Mouse (Mus musculus) liver, adult 2 months (tissue): ENCODE data around the gene Nmrk1. TPM values are rescaled to one million over a fixed set of nuclear protein-coding genes. Genes with fewer than 3 reads are reported as not detected.

ENCODE experiments used
- DNase-seq: peaks from one replicate; pipeline ENCODE4 v3.0.0-alpha.2; 2011; ENCODE audit warnings: low read depth, low spot score; ENCODE audit errors: extremely low read depth
- H3K27ac ChIP-seq: fragments of 200-500 bp; replicated peaks from 2 replicates; pipeline ENCODE4 v1.5.1; 2012; ENCODE audit warnings: low read depth, mild to moderate bottlenecking, control low read depth, inconsistent platforms, low read length; ENCODE audit not compliant: insufficient read depth
- H3K27me3 ChIP-seq: fragments of 200-500 bp; 2 replicates; pipeline ENCODE4 v1.6.1; 2012; ENCODE audit warnings: mild to moderate bottlenecking, moderate library complexity, low read length, inconsistent platforms; ENCODE audit not compliant: control insufficient read depth, insufficient read depth
- H3K36me3 ChIP-seq: fragments of 200-500 bp; 2 replicates; pipeline ENCODE4 v1.6.1; 2012; ENCODE audit warnings: low read length, inconsistent platforms; ENCODE audit not compliant: control insufficient read depth, insufficient read depth
- H3K4me1 ChIP-seq: fragments of 200-500 bp; 2 replicates; pipeline ENCODE4 v1.6.1; 2011; ENCODE audit warnings: low read length; ENCODE audit not compliant: control insufficient read depth, insufficient read depth
- H3K4me3 ChIP-seq: fragments of 200-500 bp; 2 replicates; pipeline ENCODE4 v1.5.1; 2011; ENCODE audit warnings: low read depth, mild to moderate bottlenecking, control low read depth, low read length, moderate library complexity; ENCODE audit not compliant: insufficient read depth
- H3K79me2 ChIP-seq: fragments of 200-500 bp; 2 replicates; pipeline ENCODE4 v1.6.1; 2012; ENCODE audit warnings: inconsistent platforms, mild to moderate bottlenecking, low read length, moderate library complexity; ENCODE audit not compliant: control insufficient read depth, insufficient read depth
- H3K9ac ChIP-seq: fragments of 200-500 bp; 2 replicates; pipeline ENCODE4 v1.6.1; 2012; ENCODE audit warnings: low read depth, mild to moderate bottlenecking, control low read depth, inconsistent platforms, low read length
- CTCF ChIP-seq: fragments of 200-500 bp; IDR thresholded peaks from 2 replicates; pipeline ENCODE4 v1.5.1; 2011; ENCODE audit warnings: low read depth, low read length, control low read depth
- POLR2A ChIP-seq: fragments of 200-500 bp; IDR thresholded peaks from 2 replicates; pipeline ENCODE4 v1.6.1; 2011; ENCODE audit warnings: low read length, control low read depth; ENCODE audit not compliant: insufficient read depth; ENCODE audit errors: extremely low read depth
- WGBS: fragments of 180-500 bp; shearing (Covaris S2); methylation state at CpG from one replicate; pipeline ENCODE4 v1.1.7; 2018; 5-methylcytosine and 5-hydroxymethylcytosine counted together
- polyA plus RNA-seq: library from polyadenylated mRNA; depleted of rRNA; stranded (reverse); fragments of >200 nt; gene quantifications from 2 replicates; pipeline ENCODE4 v1.2.3, GENCODE M21; 2012; rRNA removed
- total RNA-seq: library from RNA; depleted of rRNA; stranded (reverse); fragments of >200 nt; gene quantifications from 2 replicates; pipeline ENCODE4 v1.2.3, GENCODE M21; 2014; rRNA removed

Gene Nmrk1
- total RNA-seq (32.2 and 47.4 TPM in 2 replicates), polyA plus RNA-seq (12.6 and 21.9 TPM in 2 replicates)

DNA sequence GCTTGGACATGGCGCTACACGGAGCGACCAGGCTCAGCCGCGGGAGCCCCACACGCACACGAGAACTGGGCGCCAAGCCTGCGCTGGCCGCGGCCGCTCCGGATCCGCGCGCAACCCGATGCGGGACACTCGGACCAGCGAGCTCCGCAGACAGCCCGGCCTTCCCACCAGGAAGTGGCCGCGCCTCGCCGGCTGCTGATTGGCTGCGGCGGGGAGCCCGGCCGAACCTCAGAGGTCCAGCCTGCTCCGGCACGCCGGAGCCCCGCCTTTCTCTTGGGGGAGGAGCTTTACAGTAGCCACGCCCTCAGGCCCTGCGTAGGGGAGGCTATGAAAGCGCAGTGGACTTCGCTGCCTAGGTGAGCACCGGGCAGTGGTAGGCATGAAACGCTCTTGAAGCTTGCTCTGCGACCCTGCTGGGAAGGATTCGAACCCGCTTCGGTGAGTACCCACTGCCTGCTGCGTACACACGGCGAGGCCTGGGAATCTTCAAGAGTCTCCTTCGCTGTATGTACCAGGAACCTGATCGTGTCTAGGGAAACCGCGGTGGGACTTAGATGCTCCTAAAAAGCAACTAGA, at the start of gene Nmrk1, which contains the start of gene Ostf1:
Nmrk1 (plus strand) TSS at position 307 of the 576 bp plus-strand sequence.
Ostf1 (minus strand) TSS at position 180 of the 576 bp plus-strand sequence.
- 1% methylated on average over 51 of the region's 51 CpGs for WGBS
- H3K36me3 ChIP-seq: peaks cover 2% of the 10 kb centered on the region; the same call in 1 of the 2 replicates
- peak; percentile 89 for DNase-seq
- peaks cover 16% of the 10 kb centered on the region for H3K4me1 ChIP-seq
- H3K27me3 ChIP-seq: no peaks in the 10 kb centered on the region
- peak within 1 kb of the TSS; percentile 95 for H3K27ac ChIP-seq
- peak within 1 kb of the TSS; percentile 84 for H3K4me3 ChIP-seq
- peak within 1 kb of the TSS; percentile 90 for H3K9ac ChIP-seq
- peaks cover 16% of the 10 kb centered on the region; the same call in 1 of the 2 replicates for H3K79me2 ChIP-seq
- TF ChIP-seq CTCF (no peak), POLR2A (peak; percentile 97)

DNA sequence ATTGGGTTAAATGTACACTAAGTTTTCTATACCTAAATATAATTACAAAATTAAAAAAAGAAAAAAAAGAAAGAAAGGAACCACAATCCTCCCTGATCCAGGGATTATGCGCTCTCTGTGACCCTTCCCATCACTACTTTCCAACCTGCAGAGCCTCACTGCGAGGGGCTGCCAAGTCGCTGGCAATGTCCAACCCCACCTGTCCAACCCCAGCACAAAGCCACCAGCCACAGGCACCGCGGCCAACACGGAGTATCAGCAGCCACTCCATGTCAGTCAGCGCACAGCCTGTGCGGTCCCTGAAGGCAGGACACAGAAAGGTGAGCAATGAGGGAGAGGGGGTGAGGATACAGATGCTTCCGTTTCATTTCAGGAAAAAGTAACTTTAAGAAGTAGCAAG, 49.5 kb upstream of the Nmrk1 start:
- no peak overlapping the region for H3K27ac ChIP-seq
- no peak for TF ChIP-seq CTCF
- no peak overlapping the region for H3K4me3 ChIP-seq
- no peaks in the 10 kb centered on the region for H3K27me3 ChIP-seq
- peaks cover 2% of the 10 kb centered on the region; the same call in 1 of the 2 replicates for H3K4me1 ChIP-seq
- H3K79me2 ChIP-seq: no peaks in the 10 kb centered on the region
- 95% methylated on average over 9 of the region's 9 CpGs for WGBS
- peaks cover 6% of the 10 kb centered on the region for H3K36me3 ChIP-seq
- no peak for DNase-seq
- H3K9ac ChIP-seq: no peak overlapping the region

DNA sequence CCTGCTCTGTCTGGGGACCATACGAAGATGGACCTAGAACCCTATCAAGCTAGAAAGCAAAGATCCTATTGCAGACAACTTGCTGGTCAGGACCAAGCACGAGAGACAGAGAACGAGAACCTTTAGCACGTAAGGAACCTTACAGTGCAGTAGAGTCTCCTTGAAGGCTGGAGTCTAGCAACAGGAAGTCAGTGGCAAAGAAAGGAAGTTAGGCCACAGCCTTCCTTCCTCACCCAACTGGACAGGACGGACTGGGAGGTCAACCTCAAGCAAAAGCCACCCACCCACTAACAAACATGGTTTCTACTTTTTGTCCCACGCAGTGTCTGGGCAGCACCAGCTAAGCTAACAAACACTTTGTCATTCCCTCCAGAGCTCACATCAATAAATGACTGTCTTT, 48.9 kb upstream of the Nmrk1 start:
- TF ChIP-seq CTCF: no peak
- TF ChIP-seq POLR2A: no peak
- H3K27ac ChIP-seq: no peak overlapping the region
- H3K27me3 ChIP-seq: no peaks in the 10 kb centered on the region

DNA sequence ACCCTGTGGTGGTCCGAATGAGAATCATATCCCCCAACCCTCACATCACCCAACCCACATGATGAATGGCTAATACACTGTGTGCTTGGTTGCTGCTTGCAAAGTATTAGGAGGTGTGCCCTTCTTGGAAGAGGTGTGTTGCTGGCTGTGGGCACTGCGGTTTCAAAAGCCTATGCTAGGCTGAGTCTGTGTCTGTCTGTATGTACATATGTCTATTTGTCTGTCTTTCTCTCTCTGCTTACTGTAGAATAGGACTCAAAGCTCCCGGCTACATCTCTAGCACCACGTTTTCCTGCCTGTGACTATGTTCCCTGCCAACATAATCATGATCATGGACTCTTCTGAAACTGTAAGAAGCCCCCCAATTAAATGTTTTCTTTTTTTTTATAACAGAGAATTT, 48.0 kb upstream of the Nmrk1 start:
- H3K27ac ChIP-seq: no peak overlapping the region
- no peak for DNase-seq
- no peaks in the 10 kb centered on the region; the same call in 1 of the 2 replicates for H3K79me2 ChIP-seq
- peaks cover 10% of the 10 kb centered on the region for H3K36me3 ChIP-seq
- no peaks in the 10 kb centered on the region for H3K27me3 ChIP-seq
- no peak overlapping the region for H3K9ac ChIP-seq
- H3K4me3 ChIP-seq: no peak overlapping the region
- H3K4me1 ChIP-seq: peaks cover 2% of the 10 kb centered on the region; the same call in 1 of the 2 replicates
- TF ChIP-seq CTCF (no peak), POLR2A (no peak)
- 94% methylated on average over 4 of the region's 4 CpGs for WGBS

More for the DNA sequence above, 48.9 kb upstream of the Nmrk1 start:
- no peak overlapping the region for H3K4me3 ChIP-seq
- H3K36me3 ChIP-seq: peaks cover 10% of the 10 kb centered on the region
- no peak for DNase-seq
- H3K79me2 ChIP-seq: no peaks in the 10 kb centered on the region; the same call in 1 of the 2 replicates
- H3K4me1 ChIP-seq: peaks cover 2% of the 10 kb centered on the region; the same call in 1 of the 2 replicates
- 84% methylated on average over 6 of the region's 6 CpGs for WGBS
- H3K9ac ChIP-seq: no peak overlapping the region

DNA sequence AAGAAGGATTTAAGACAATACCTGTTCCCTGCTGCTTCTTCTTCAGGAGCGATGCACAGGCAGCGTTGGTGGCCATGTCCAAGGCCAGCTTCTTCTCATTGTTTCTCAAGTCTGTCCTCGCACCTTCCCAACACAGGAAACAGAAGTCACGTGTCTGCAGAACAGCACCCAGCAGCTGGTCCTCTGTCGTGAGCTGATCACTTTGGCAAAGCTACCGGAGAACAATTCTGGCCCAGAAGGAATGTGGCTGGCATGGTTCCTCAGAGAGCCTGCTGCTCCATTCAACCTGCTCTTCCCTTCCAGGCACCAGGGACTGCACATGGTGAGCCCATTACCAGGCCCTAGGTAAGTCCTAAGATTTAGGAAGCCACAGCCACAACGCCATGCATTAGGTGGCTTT, 47.1 kb upstream of the Nmrk1 start:
- TF ChIP-seq POLR2A (no peak), CTCF (no peak)
- Histone ChIP-seq H3K4me3 (no peak overlapping the region), H3K9ac (no peak overlapping the region), H3K36me3 (peaks cover 14% of the 10 kb centered on the region), H3K79me2 (no peaks in the 10 kb centered on the region; the same call in 1 of the 2 replicates), H3K27ac (no peak overlapping the region), H3K27me3 (no peaks in the 10 kb centered on the region), H3K4me1 (peaks cover 2% of the 10 kb centered on the region; the same call in 1 of the 2 replicates)
- WGBS: 92% methylated on average over 7 of the region's 7 CpGs
- no peak for DNase-seq

DNA sequence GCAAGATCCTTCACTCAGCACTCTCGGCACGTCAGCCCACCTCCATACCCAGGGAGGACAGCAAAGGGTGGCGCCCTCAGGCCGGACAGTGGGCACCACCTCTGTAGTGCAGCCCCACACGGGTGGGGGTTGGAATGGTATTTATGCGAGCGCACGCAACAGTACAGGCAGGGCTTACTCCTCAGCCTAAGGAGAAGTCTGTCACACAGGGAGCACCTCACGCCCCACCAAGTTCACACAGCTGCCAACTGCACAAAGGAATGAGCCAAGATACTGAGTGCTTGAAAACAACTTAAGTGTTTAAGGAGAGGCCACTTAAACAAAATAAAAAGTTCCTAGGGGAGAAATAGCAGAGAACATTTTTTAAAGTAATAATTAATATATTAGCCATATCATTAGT, 44.6 kb upstream of the Nmrk1 start:
- H3K9ac ChIP-seq: no peak overlapping the region
- H3K4me3 ChIP-seq: no peak overlapping the region
- H3K27ac ChIP-seq: no peak overlapping the region
- DNase-seq: no peak
- H3K27me3 ChIP-seq: no peaks in the 10 kb centered on the region
- TF ChIP-seq CTCF (no peak), POLR2A (no peak)
- H3K36me3 ChIP-seq: peaks cover 11% of the 10 kb centered on the region
- peaks cover 2% of the 10 kb centered on the region; the same call in 1 of the 2 replicates for H3K4me1 ChIP-seq
- 95% methylated on average over 9 of the region's 9 CpGs for WGBS
- no peaks in the 10 kb centered on the region; the same call in 1 of the 2 replicates for H3K79me2 ChIP-seq
